Mouse (Mus musculus): ENCODE measurements around the gene Serpinb5.

DNA sequence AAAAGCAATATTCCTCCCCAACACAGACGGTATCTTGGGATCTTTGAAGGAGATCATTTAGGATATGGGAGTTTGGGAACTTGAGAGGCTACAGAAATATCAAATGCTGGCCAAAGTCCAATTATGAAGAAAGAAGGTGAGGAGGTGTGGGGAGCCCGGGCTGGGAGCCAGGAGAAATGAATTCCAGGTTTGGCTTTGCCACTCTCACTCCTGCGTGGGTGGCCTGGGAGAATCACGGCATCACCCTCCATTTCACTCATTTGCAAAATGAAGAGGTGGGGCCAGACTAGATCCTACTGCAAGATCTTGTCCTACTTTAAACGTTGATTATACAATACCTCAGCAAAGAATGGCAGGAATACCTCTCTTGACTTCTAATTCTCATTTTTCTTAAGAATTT, 5.1 kb downstream of the Serpinb5 start:
- no peak for TF ChIP-seq CTCF (IDR thresholded peaks at IDR 0.05; ENCODE audit: insufficient read depth, low read depth, low read length)
- TF ChIP-seq POLR2A (IDR thresholded peaks at IDR 0.05; ENCODE audit: insufficient read depth, low read depth, low read length), result no peak

Data from olfactory bulb, adult 2 months (tissue).